Mouse (Mus musculus): ENCODE results near the gene Prss36. TPM values are rescaled to one million over a fixed set of nuclear protein-coding genes. Genes with fewer than 3 reads are reported as not detected.

Prss36 gene
- total and polyA plus RNA-seq, 3 experiments: 1.7 to 5.1 TPM; not detected in 1

Other genes starting within 250 kb of the Prss36 start
- gene Bcl7c, start 237.8 kb downstream of the Prss36 start, total RNA-seq (2012; rRNA removed): 54.9 and 72.4 TPM in 2 replicates
- 10 to 100 TPM in 1 of 2 experiments, not detected in 1; 98.4 TPM for gene Bcl7c, start 237.8 kb downstream of the Prss36 start, polyA plus RNA-seq (2012; ENCODE audit: insufficient read depth in 1 of 2, insufficient read length in 2 of 2, low read depth in 1 of 2, low replicate concordance in 2 of 2, missing spikeins in 1 of 2)
- 1.9 and 2.8 TPM in 2 replicates for gene Ctf1, start 234.0 kb downstream of the Prss36 start, total RNA-seq (2012; rRNA removed)
- 1 to 10 TPM in 1 of 2 experiments, not detected in 1; 7.2 TPM for gene Ctf1, start 234.0 kb downstream of the Prss36 start, polyA plus RNA-seq (2012; ENCODE audit: insufficient read depth in 1 of 2, insufficient read length in 2 of 2, low read depth in 1 of 2, low replicate concordance in 2 of 2, missing spikeins in 1 of 2)
- gene Ctf2, start 214.6 kb downstream of the Prss36 start, total RNA-seq (2012; rRNA removed): 0.36 and 0.39 TPM in 2 replicates
- 1 to 10 TPM in 1 of 2 experiments, not detected in 1; 1.0 TPM for gene Ctf2, start 214.6 kb downstream of the Prss36 start, polyA plus RNA-seq (2012; ENCODE audit: insufficient read depth in 1 of 2, insufficient read length in 2 of 2, low read depth in 1 of 2, low replicate concordance in 2 of 2, missing spikeins in 1 of 2)
- 37.7 and 46.7 TPM in 2 replicates for gene Fbxl19, start 202.2 kb downstream of the Prss36 start, total RNA-seq (2012; rRNA removed)
- 10 to 100 TPM in 1 of 2 experiments, not detected in 1; 58.3 TPM for gene Fbxl19, start 202.2 kb downstream of the Prss36 start, polyA plus RNA-seq (2012; ENCODE audit: insufficient read depth in 1 of 2, insufficient read length in 2 of 2, low read depth in 1 of 2, low replicate concordance in 2 of 2, missing spikeins in 1 of 2)
- 31.4 and 37.5 TPM in 2 replicates for gene Orai3, start 176.9 kb downstream of the Prss36 start, total RNA-seq (2012; rRNA removed)
- gene Orai3, start 176.9 kb downstream of the Prss36 start, polyA plus RNA-seq (2012; ENCODE audit: insufficient read depth in 1 of 2, insufficient read length in 2 of 2, low read depth in 1 of 2, low replicate concordance in 2 of 2, missing spikeins in 1 of 2): 10 to 100 TPM in 1 of 2 experiments, not detected in 1; 47.2 TPM
- gene Setd1a, start 170.1 kb downstream of the Prss36 start, total RNA-seq (2012; rRNA removed): 9.2 and 10.3 TPM in 2 replicates
- gene Setd1a, start 170.1 kb downstream of the Prss36 start, polyA plus RNA-seq (2012; ENCODE audit: insufficient read depth in 1 of 2, insufficient read length in 2 of 2, low read depth in 1 of 2, low replicate concordance in 2 of 2, missing spikeins in 1 of 2): 10 to 100 TPM in 1 of 2 experiments, not detected in 1; 55.9 TPM
- 0.73 and 0.88 TPM in 2 replicates for gene Gm49388, start 161.1 kb downstream of the Prss36 start, total RNA-seq (2012; rRNA removed)
- 1 to 10 TPM in 1 of 2 experiments, not detected in 1; 1.3 TPM for gene Gm49388, start 161.1 kb downstream of the Prss36 start, polyA plus RNA-seq (2012; ENCODE audit: insufficient read depth in 1 of 2, insufficient read length in 2 of 2, low read depth in 1 of 2, low replicate concordance in 2 of 2, missing spikeins in 1 of 2)
- 0.59 and 1.4 TPM in 2 replicates for gene Hsd3b7, start 146.1 kb downstream of the Prss36 start, total RNA-seq (2012; rRNA removed)
- gene Hsd3b7, start 146.1 kb downstream of the Prss36 start, polyA plus RNA-seq (2012; ENCODE audit: insufficient read depth in 1 of 2, insufficient read length in 2 of 2, low read depth in 1 of 2, low replicate concordance in 2 of 2, missing spikeins in 1 of 2): under 1 TPM in 1 of 2 experiments, not detected in 1; 0.75 TPM
- 44.4 and 47.8 TPM in 2 replicates for gene Stx4a, start 122.4 kb downstream of the Prss36 start, total RNA-seq (2012; rRNA removed)
- gene Stx4a, start 122.4 kb downstream of the Prss36 start, polyA plus RNA-seq (2012; ENCODE audit: insufficient read depth in 1 of 2, insufficient read length in 2 of 2, low read depth in 1 of 2, low replicate concordance in 2 of 2, missing spikeins in 1 of 2): 100 to 1,000 TPM in 1 of 2 experiments, not detected in 1; 121 TPM
- gene Stx1b, start 122.2 kb downstream of the Prss36 start, total RNA-seq (2012; rRNA removed): 0.03 and 0.15 TPM in 2 replicates
- gene Stx1b, start 122.2 kb downstream of the Prss36 start, polyA plus RNA-seq (2012; ENCODE audit: insufficient read depth in 1 of 2, insufficient read length in 2 of 2, low read depth in 1 of 2, low replicate concordance in 2 of 2, missing spikeins in 1 of 2): under 1 TPM in 1 of 2 experiments, not detected in 1; 0.56 TPM
- 30.1 and 35.8 TPM in 2 replicates for gene Zfp646, start 70.5 kb downstream of the Prss36 start, total RNA-seq (2012; rRNA removed)
- gene Zfp646, start 70.5 kb downstream of the Prss36 start, polyA plus RNA-seq (2012; ENCODE audit: insufficient read depth in 1 of 2, insufficient read length in 2 of 2, low read depth in 1 of 2, low replicate concordance in 2 of 2, missing spikeins in 1 of 2): 10 to 100 TPM in 1 of 2 experiments, not detected in 1; 38.2 TPM
- 7.7 and 9.1 TPM in 2 replicates for gene Zfp668, start 69.9 kb downstream of the Prss36 start, total RNA-seq (2012; rRNA removed)
- gene Zfp668, start 69.9 kb downstream of the Prss36 start, polyA plus RNA-seq (2012; ENCODE audit: insufficient read depth in 1 of 2, insufficient read length in 2 of 2, low read depth in 1 of 2, low replicate concordance in 2 of 2, missing spikeins in 1 of 2): 10 to 100 TPM in 1 of 2 experiments, not detected in 1; 15.6 TPM
- gene Prss53, start 55.8 kb downstream of the Prss36 start, total RNA-seq (2012; rRNA removed): 0.10 and 0.15 TPM in 2 replicates
- gene Prss53, start 55.8 kb downstream of the Prss36 start, polyA plus RNA-seq (2012; ENCODE audit: insufficient read depth in 1 of 2, insufficient read length in 2 of 2, low read depth in 1 of 2, low replicate concordance in 2 of 2, missing spikeins in 1 of 2): under 1 TPM in 1 of 2 experiments, not detected in 1; 0.77 TPM
- gene Gm21974, start 51.3 kb downstream of the Prss36 start, total RNA-seq (2012; rRNA removed): not detected in 2 replicates
- not detected for gene Gm21974, start 51.3 kb downstream of the Prss36 start, polyA plus RNA-seq (2012; ENCODE audit: insufficient read depth in 1 of 2, insufficient read length in 2 of 2, low read depth in 1 of 2, low replicate concordance in 2 of 2, missing spikeins in 1 of 2)
- gene Vkorc1, start 51.1 kb downstream of the Prss36 start, total RNA-seq (2012; rRNA removed): 28.7 and 36.2 TPM in 2 replicates
- gene Vkorc1, start 51.1 kb downstream of the Prss36 start, polyA plus RNA-seq (2012; ENCODE audit: insufficient read depth in 1 of 2, insufficient read length in 2 of 2, low read depth in 1 of 2, low replicate concordance in 2 of 2, missing spikeins in 1 of 2): 10 to 100 TPM in 1 of 2 experiments, not detected in 1; 66.4 TPM
- gene Bckdk, start 42.6 kb downstream of the Prss36 start, total RNA-seq (2012; rRNA removed): 32.6 and 35.0 TPM in 2 replicates
- gene Bckdk, start 42.6 kb downstream of the Prss36 start, polyA plus RNA-seq (2012; ENCODE audit: insufficient read depth in 1 of 2, insufficient read length in 2 of 2, low read depth in 1 of 2, low replicate concordance in 2 of 2, missing spikeins in 1 of 2): 100 to 1,000 TPM in 1 of 2 experiments, not detected in 1; 126 TPM
- 40.3 and 45.8 TPM in 2 replicates for gene Kat8, start 34.2 kb downstream of the Prss36 start, total RNA-seq (2012; rRNA removed)
- gene Kat8, start 34.2 kb downstream of the Prss36 start, polyA plus RNA-seq (2012; ENCODE audit: insufficient read depth in 1 of 2, insufficient read length in 2 of 2, low read depth in 1 of 2, low replicate concordance in 2 of 2, missing spikeins in 1 of 2): 10 to 100 TPM in 1 of 2 experiments, not detected in 1; 39.5 TPM
- gene Prss8, start 16.6 kb downstream of the Prss36 start, total RNA-seq (2012; rRNA removed): 0.12 TPM in 1 of 2 replicates, not detected in the other
- under 1 TPM in 1 of 2 experiments, not detected in 1; 0.21 TPM for gene Prss8, start 16.6 kb downstream of the Prss36 start, polyA plus RNA-seq (2012; ENCODE audit: insufficient read depth in 1 of 2, insufficient read length in 2 of 2, low read depth in 1 of 2, low replicate concordance in 2 of 2, missing spikeins in 1 of 2)
- 49.7 and 60.5 TPM in 2 replicates for gene Fus, start 20.7 kb upstream of the Prss36 start, total RNA-seq (2012; rRNA removed)
- 100 to 1,000 TPM; 346 to 848 TPM for gene Fus, start 20.7 kb upstream of the Prss36 start, polyA plus RNA-seq (2012; ENCODE audit: insufficient read depth in 1 of 2, insufficient read length in 2 of 2, low read depth in 1 of 2, low replicate concordance in 2 of 2, missing spikeins in 1 of 2)
- gene Pycard, start 47.1 kb upstream of the Prss36 start, total RNA-seq (2012; rRNA removed): 0.10 and 0.12 TPM in 2 replicates
- gene Pycard, start 47.1 kb upstream of the Prss36 start, polyA plus RNA-seq (2012; ENCODE audit: insufficient read depth in 1 of 2, insufficient read length in 2 of 2, low read depth in 1 of 2, low replicate concordance in 2 of 2, missing spikeins in 1 of 2): under 1 TPM in 1 of 2 experiments, not detected in 1; 0.24 TPM
- gene Trim72, start 57.2 kb upstream of the Prss36 start, total RNA-seq (2012; rRNA removed): 0.13 and 0.19 TPM in 2 replicates
- gene Trim72, start 57.2 kb upstream of the Prss36 start, polyA plus RNA-seq (2012; ENCODE audit: insufficient read depth in 1 of 2, insufficient read length in 2 of 2, low read depth in 1 of 2, low replicate concordance in 2 of 2, missing spikeins in 1 of 2): under 1 TPM in 1 of 2 experiments, not detected in 1; 0.14 TPM
- not detected in 2 replicates for gene Itgam, start 115.9 kb upstream of the Prss36 start, total RNA-seq (2012; rRNA removed)
- not detected for gene Itgam, start 115.9 kb upstream of the Prss36 start, polyA plus RNA-seq (2012; ENCODE audit: insufficient read depth in 1 of 2, insufficient read length in 2 of 2, low read depth in 1 of 2, low replicate concordance in 2 of 2, missing spikeins in 1 of 2)
- gene Gm49368, start 116.0 kb upstream of the Prss36 start, total RNA-seq (2012; rRNA removed): not detected in 2 replicates
- not detected for gene Gm49368, start 116.0 kb upstream of the Prss36 start, polyA plus RNA-seq (2012; ENCODE audit: insufficient read depth in 1 of 2, insufficient read length in 2 of 2, low read depth in 1 of 2, low replicate concordance in 2 of 2, missing spikeins in 1 of 2)
- gene Itgax, start 182.8 kb upstream of the Prss36 start, total RNA-seq (2012; rRNA removed): 0.08 TPM in 1 of 2 replicates, not detected in the other
- gene Itgax, start 182.8 kb upstream of the Prss36 start, polyA plus RNA-seq (2012; ENCODE audit: insufficient read depth in 1 of 2, insufficient read length in 2 of 2, low read depth in 1 of 2, low replicate concordance in 2 of 2, missing spikeins in 1 of 2): under 1 TPM in 1 of 2 experiments, not detected in 1; 0.01 TPM
- not detected in 2 replicates for gene Itgad, start 207.7 kb upstream of the Prss36 start, total RNA-seq (2012; rRNA removed)
- not detected for gene Itgad, start 207.7 kb upstream of the Prss36 start, polyA plus RNA-seq (2012; ENCODE audit: insufficient read depth in 1 of 2, insufficient read length in 2 of 2, low read depth in 1 of 2, low replicate concordance in 2 of 2, missing spikeins in 1 of 2)

Data from MEL (cell line).